Mouse (Mus musculus) embryo, embryonic 11.5 days (tissue): Measurements from ENCODE around the gene Kif5a.

Source experiments
- DNase-seq: peaks from one replicate; pipeline ENCODE4 v3.0.0-alpha.2; 2012; ENCODE audit warnings: low read depth, low spot score

The Kif5a gene

GRCm38 (mm10) chr10:127266112-127267091 lies 3.3 kb upstream of the Kif5a start, which contains the start of gene Dctn2:
Dctn2 (plus strand) TSS chr10:127266368.
- DNase-seq: peak; percentile 88

- DNase-seq: no peak
These were observed 2.6 kb upstream of the Kif5a start for GRCm38 (mm10) chr10:127265727-127266111.

DNA sequence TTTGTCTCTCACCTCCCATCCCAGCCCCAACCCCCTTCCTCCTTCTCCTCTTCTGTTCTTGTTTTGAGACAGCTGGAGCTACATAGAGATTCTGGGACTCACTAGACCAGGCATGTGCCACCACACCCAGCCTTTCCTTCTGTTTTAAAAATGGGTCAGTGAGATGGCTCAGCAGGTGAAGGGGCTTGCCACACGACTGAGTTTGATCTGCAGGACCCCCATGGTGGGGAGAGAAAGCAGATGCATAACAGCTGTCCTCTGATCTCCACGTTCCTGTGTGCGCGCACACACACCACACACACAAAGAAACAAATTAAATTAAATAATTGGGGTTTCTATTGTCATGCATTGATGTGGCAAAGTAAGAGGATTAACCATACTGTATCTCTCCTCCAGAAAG lies 1.8 kb upstream of the Kif5a start:
- no peak for DNase-seq

- DNase-seq: no peak
These were observed 1.2 kb upstream of the Kif5a start for GRCm38 (mm10) chr10:127264336-127264735.

GRCm38 (mm10) chr10:127263631-127264030 lies 483 bp upstream of the Kif5a start:
- DNase-seq: no peak

GRCm38 (mm10) chr10:127261706-127262547 lies 1.2 kb downstream of the Kif5a start:
- DNase-seq: no peak

GRCm38 (mm10) chr10:127258489-127258888 lies 4.7 kb downstream of the Kif5a start:
- no peak for DNase-seq

- DNase-seq: no peak
These were observed 5.4 kb downstream of the Kif5a start for GRCm38 (mm10) chr10:127257790-127258189.

DNA sequence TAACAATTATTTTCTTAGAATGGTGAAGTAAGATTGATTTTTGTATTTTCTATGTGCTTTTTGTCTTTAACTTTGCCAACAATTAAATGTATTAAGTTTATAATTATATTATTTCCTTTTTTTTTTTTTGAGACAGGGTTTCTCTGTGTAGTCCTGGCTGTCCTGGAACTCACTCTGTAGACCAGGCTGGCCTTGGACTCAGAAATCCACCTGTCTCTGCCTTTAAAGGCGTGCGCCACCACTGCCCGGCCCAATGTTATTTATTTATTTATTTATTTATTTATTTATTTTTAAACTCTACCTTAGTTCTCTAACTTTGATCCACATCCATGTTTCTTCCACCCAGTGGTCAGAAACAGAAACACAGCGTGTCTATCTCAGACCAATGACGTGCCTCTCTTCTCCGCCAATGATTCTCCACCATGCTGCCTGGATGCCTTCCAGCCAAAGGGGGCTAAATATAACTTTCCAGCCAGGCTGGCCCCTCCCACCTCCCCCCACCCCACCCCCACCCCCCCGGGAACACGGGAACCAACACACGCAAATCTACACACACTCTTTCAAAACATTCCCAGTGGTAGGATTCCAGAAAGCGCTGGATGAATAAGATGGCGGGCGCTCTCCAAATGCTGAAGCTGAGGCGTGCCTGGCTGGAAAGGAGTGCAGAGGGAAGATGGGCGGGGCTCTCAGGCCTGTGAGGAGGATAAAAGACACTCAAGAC lies 7.4 kb downstream of the Kif5a start:
- DNase-seq: peak; percentile 53

DNA sequence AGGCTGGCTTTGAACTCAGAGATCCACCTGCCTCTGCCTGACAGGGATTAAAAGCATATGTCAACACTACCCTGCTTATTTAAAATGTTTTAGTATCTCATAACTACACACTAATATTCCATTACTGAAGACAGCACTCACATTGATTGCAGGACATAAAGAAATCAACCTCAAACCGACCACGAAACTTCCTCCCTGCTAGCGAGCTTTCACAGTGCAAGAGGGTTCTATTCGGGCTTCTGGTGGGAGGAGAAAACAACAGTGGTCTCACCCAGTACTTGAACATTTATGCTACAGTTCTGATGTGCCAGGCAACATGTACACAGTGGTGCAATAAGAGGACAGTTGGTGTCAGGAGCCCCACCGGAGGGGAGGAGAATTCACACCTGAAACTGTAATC lies 12.3 kb downstream of the Kif5a start:
- no peak for DNase-seq

GRCm38 (mm10) chr10:127238241-127238824 lies 24.8 kb downstream of the Kif5a start:
- no peak for DNase-seq

DNA sequence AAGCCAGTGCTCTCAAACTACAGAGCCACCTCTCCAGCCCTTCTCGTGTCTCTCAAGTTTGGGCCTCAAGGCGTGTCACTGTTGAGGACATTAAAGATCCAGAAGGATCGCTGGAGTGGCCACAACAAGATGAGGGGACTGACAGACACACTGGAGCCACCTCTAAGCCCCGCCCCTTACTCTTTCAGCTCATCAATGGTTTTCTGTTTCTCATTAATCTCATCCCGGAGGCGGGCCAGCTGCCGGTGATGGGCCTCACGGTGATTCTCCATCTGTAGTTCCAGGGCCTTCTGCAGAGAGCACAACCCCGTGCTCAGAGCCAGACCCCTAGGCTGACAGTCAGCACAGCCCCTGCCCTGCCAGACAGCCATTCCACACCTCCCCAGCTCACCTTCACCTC lies 26.6 kb downstream of the Kif5a start:
- DNase-seq: no peak

DNA sequence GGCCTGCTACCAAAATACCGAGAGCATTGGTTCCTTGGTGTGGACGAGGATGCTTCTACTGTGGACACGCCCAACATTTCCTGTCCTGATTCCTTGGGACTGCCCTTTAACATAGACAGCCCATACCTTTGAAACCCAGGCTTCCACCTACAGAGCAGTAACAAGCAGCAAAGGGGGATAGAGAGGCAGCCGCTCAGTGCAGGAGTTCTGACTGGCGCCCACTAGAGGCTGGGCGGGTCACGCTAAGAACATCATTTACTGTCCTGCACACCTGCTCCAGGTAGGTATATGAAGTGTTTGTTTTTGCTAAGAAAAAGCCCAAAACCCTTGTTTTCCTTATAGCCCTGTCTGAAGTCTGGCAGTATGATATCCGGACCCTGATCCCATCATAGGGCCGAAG lies 30.0 kb downstream of the Kif5a start:
- no peak for DNase-seq

GRCm38 (mm10) chr10:127231741-127232140 lies 31.4 kb downstream of the Kif5a start:
- no peak for DNase-seq

- no peak for DNase-seq
These were observed 32.5 kb downstream of the Kif5a start for GRCm38 (mm10) chr10:127230693-127231092.

- peak; percentile 62 for DNase-seq
These were observed 34.3 kb downstream of the Kif5a start for GRCm38 (mm10) chr10:127228897-127229296.

- DNase-seq: no peak
These were observed 36.0 kb downstream of the Kif5a start for GRCm38 (mm10) chr10:127227163-127227562.

DNA sequence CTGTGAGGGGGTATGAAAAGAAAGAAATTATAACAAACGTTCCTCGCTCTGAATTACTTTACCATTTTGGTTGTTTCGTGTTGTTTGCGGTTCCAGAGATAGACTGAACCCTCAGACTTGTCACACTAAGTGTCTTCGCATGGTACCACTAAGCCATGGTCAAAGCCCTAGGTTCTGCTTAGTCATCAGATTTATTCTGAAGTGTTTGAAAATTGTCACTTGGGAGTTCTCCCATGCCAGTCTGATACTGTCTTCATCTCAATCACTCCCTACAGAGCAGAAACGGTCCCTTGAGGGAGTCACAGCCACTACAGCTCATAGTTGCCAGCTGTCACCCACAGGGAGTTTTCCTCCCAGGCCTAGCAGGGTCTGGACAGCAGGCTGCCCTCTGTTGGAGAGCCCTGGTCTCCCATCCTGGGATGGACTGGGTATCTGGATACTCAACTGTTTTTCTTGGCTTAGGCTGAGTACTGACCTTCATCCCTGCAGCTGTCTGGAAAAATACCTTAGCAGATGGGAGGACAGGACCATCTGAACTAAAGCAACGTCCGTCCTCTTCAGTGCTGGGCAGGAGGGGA lies 36.7 kb downstream of the Kif5a start:
- DNase-seq: no peak

- no peak for DNase-seq
These were observed 37.4 kb downstream of the Kif5a start for GRCm38 (mm10) chr10:127225732-127226131.

- no peak for DNase-seq
These were observed 37.9 kb downstream of the Kif5a start for GRCm38 (mm10) chr10:127225213-127225612.

DNA sequence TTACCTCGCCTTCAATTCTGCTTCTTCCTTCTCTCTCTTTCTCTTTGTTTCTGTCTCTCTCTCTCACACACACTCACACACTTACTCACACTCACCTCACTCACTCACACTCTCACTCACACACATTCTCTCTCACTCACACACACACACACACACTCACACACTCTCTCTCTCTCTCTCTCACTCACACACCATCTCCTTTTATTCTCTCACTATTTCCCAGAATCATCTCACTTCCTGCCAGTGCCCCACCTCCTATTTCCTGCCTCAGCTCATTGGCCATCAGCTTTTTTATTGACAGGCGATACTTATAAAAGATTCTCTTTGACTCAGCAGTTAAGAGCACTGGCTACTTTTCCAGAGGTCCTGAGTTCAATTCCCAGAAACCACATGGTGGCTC lies 44.8 kb downstream of the Kif5a start:
- DNase-seq: no peak
